Mouse (Mus musculus) heart, postnatal 36 days (tissue): ENCODE measurements around the gene Gria4. TPM values are rescaled to one million over a fixed set of nuclear protein-coding genes. Genes with fewer than 3 reads are reported as not detected.

Source experiments
- microRNA-seq, 2 experiments: library from miRNA; unstranded; fragments of <30 nt; microRNA quantifications; one replicate each; pipeline ENCODE4 v1.2.0; 2021; ENCODE audit warnings: borderline number of aligned reads in 2 of 2
- total RNA-seq, 2 experiments: library from RNA; stranded (reverse); gene quantifications; 2 replicates each; pipeline ENCODE4 v1.2.3; 2021

The Gria4 gene
- total RNA-seq, 2 experiments from 2014 or later: not detected

Small RNA genes lying within 50 kb of the gene (microRNA-seq; reads per million reads assigned to microRNA genes)
- gene Gm23811 (0 reads per million in 2 experiments), gene Gm23992 (0 reads per million in 2 experiments)
